Mouse (Mus musculus): ENCODE measurements around the gene Zfp706. TPM values are rescaled to one million over a fixed set of nuclear protein-coding genes. Genes with fewer than 3 reads are reported as not detected.

The Zfp706 gene
- total and polyA plus RNA-seq, 3 experiments: 33.1 to 261 (median 64.0) TPM

- Histone ChIP-seq H3K9ac (ENCODE audit: control insufficient read depth, low read depth, low read length, poor library complexity, severe bottlenecking) (no peak overlapping the region), H3K27ac (ENCODE audit: control insufficient read depth, low read depth, low read length) (no peak overlapping the region), H3K4me1 (ENCODE audit: control insufficient read depth in 1 of 2, insufficient read depth in 2 of 2, low read length in 2 of 2) (peaks cover 17 to 26% of the 10 kb centered on the region in 2 experiments), H3K27me3 (ENCODE audit: control insufficient read depth in 1 of 2, insufficient read depth in 2 of 2, low read length in 2 of 2) (no peaks in the 10 kb centered on the region), H3K9me3 (replicated peaks; ENCODE audit: insufficient read depth, low read length) (no peaks in the 10 kb centered on the region), H3K79me2 (ENCODE audit: control insufficient read depth, insufficient read depth, low read length, poor library complexity) (no peaks in the 10 kb centered on the region), H3K36me3 (ENCODE audit: control insufficient read depth in 1 of 2, insufficient read depth in 2 of 2, low read length in 2 of 2) (peaks cover 0 to 24% of the 10 kb centered on the region in 2 experiments; a peak in 2 of 4 replicates), H3K4me3 (ENCODE audit: control insufficient read depth in 1 of 2, insufficient read depth in 1 of 2, low read depth in 2 of 2, low read length in 2 of 2) (no peak overlapping the region)
- TF ChIP-seq TBP (IDR thresholded peaks at IDR 0.05; ENCODE audit: low read depth, low read length) (no peak), POLR2AphosphoS2 (IDR thresholded peaks at IDR 0.05; ENCODE audit: low read length) (no peak), E2F4 (IDR thresholded peaks at IDR 0.05; ENCODE audit: borderline replicate concordance, low read depth, low read length) (no peak), MAZ (IDR thresholded peaks at IDR 0.05; ENCODE audit: low read depth, low read length) (no peak), RCOR1 (IDR thresholded peaks at IDR 0.05; ENCODE audit: low read depth, low read length) (peak; percentile 70), MYC (IDR thresholded peaks at IDR 0.05; ENCODE audit: low read depth, low read length) (0 out of 2 replicates have a peak, but pooled peaks have one; percentile 33), MAFK (IDR thresholded peaks at IDR 0.05; ENCODE audit: borderline replicate concordance, low read depth, low read length) (no peak), USF2 (IDR thresholded peaks at IDR 0.05; ENCODE audit: borderline replicate concordance in 1 of 2, insufficient read depth in 1 of 2, low read depth in 1 of 2, low read length in 2 of 2) (no peak), USF1 (IDR thresholded peaks at IDR 0.05; ENCODE audit: low read depth, low read length) (no peak), ETS1 (IDR thresholded peaks at IDR 0.05; ENCODE audit: low read depth, low read length) (peak; percentile 85), CTCF (IDR thresholded peaks at IDR 0.05 in 2 of 3, conservative IDR thresholded peaks at IDR 0.05 in 1 of 3; ENCODE audit: control insufficient read depth in 1 of 3, insufficient read depth in 1 of 3, low read depth in 2 of 3, low read length in 3 of 3, poor library complexity in 1 of 3, severe bottlenecking in 1 of 3) (no peak), EP300 (IDR thresholded peaks at IDR 0.05; ENCODE audit: low read depth in 1 of 2, low read length in 2 of 2) (peak; percentile 69), TAL1 (IDR thresholded peaks at IDR 0.05; ENCODE audit: low read length) (peak; percentile 77), SMC3 (IDR thresholded peaks at IDR 0.05; ENCODE audit: low read depth, low read length) (no peak), MEF2A (IDR thresholded peaks at IDR 0.05; ENCODE audit: extremely low read depth, insufficient replicate concordance, low read depth, low read length, poor library complexity, severe bottlenecking) (no peak), RAD21 (IDR thresholded peaks at IDR 0.05; ENCODE audit: low read depth, low read length) (no peak), MYB (IDR thresholded peaks at IDR 0.05; ENCODE audit: low read depth, low read length) (no peak), BHLHE40 (IDR thresholded peaks at IDR 0.05; ENCODE audit: borderline replicate concordance, low read depth, low read length) (peak; percentile 23; the same call in 1 of the 2 replicates), POLR2AphosphoS5 (IDR thresholded peaks at IDR 0.05; ENCODE audit: borderline replicate concordance, low read depth, low read length) (no peak), HCFC1 (IDR thresholded peaks at IDR 0.05; ENCODE audit: low read depth, low read length) (no peak), GATA1 (IDR thresholded peaks at IDR 0.05; ENCODE audit: low read depth, low read length) (peak; percentile 71), ZC3H11A (IDR thresholded peaks at IDR 0.05; ENCODE audit: low read depth, low read length) (no peak), ELF1 (IDR thresholded peaks at IDR 0.05; ENCODE audit: low read depth, low read length) (no peak), MAX (IDR thresholded peaks at IDR 0.05; ENCODE audit: low read length) (no peak), TCF12 (IDR thresholded peaks at IDR 0.05; ENCODE audit: low read depth, low read length) (peak; percentile 73), MXI1 (IDR thresholded peaks at IDR 0.05; ENCODE audit: low read depth, low read length) (no peak)
- peak; percentile 67 for DNase-seq (ENCODE audit: low read depth, low spot score)
Measured at GRCm38 (mm10) chr15:36965743-36966142, 41.8 kb downstream of the Zfp706 start.

Measured in MEL (cell line).